Mouse (Mus musculus): ENCODE data around the gene Slc30a9.

Gene Slc30a9

DNA sequence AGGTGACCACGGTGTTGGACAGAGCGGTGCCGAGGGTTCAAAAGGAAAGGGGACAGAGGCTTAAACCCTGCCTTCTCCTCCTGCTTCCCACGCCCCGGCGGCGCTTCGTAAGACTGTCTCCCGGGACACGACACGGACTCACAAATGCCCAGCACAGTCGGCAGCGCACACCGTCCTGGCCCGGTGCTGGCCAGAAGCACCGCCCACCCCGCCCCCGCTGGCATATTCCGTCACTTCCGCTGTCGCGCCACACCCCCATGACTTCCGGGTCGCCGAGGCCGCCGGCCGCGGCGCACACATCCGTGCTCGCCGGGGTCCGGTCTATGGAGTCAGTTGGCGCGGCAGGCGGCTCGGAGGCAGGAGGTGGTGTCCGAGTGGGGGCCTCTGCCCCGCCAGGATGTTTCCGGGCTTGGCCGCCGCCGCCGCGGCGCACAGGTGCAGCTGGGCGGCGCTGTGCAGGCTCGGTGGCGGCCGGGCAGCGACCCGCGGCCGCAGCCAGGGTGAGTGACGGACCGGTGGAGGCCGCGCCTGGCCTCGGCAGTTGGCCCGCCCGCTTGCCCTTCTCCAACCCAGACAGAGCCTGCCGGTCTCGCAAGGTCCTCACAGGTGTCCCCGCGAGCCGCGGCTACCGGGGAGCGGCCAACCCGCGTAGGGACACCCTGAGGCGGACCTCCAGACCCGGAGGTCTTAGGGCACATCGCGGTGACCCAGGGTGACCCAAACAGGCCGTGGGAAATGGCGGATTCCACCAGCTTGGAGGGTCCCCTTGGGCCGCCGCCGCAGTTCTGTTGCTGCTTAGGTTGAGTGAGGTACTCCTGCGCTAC lies at the start of gene Slc30a9:
Slc30a9 (plus strand) TSS at position 258 of the 824 bp plus-strand sequence.
- peak; percentile 95 for DNase-seq

DNA sequence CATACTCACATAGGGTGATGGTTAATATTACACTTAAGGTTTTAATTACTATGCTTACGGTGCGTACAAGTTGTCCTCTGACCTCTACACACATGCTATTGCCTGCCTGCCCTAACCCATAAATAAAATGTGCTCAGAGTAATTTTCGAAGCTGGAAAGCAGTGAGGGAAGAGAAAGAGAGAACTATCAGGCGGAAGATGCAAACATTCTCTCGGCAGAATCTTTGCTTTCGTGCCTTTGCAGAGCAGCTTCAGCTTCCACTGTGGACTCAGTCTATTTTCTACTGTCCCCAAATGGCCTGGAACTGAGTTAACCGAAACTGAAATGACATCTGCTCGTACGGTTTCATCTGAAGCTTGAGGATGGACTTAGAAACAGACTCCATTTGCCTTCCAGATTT lies 48.3 kb upstream of the Slc30a9 start:
- no peak for DNase-seq

DNA sequence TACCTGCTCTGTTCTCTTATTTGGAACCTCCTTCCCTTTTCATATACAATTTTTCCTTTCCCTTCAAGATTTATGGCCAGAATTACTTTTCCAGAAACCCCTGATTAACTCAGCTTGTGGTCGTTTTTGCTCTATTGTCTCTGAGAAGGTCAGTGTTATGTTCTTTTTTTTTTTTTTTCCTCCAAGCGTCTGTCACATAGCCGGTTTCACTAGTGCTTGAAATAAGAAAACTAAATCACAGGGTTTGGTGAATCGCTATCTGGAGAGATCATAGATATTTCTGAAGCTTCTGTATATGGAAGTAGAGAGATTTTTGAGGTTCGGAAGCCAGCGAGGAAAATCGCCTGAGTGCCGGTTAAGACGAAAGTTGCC lies 46.6 kb upstream of the Slc30a9 start:
- no peak for DNase-seq

DNA sequence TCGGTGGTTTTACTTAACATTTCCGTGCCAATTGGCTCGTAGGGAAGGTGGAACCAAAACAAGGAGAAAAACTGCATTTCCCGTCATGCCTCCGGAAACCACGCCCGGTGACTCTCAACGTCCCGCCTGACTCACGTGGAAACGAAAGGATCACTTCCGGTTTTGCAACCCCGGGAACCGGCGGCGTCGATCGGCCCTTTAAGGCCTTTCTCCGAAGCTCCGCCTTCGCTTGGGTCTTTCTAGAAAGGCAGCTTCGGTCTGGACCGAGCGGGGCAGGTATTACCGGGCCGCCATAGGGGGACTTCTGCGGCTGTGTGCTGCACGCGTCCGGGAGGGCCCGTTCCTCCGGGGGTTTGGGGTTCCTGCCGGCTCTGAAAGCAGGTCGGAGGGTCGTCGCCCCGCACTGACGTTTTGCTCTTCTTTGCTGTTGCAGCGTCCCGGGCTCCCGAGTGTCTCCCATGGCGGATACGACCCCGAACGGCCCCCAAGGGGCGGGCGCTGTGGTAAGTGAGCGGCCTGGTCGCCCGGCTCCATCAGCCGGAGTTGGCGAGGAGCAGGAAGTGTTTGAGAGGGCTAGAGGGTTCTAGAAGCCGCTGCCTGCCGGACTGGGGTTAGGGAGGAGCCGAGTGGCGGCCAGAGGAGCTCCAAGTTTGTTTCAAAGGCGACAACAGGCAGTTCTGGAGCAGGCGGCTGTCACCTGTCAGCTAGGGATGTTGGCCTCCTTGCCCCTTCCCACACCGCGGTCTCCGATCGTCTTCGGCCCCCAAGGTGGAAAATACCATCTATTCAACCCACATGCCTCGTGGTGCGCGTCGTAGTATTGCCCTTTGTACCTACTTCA lies 46.0 kb upstream of the Slc30a9 start, which contains the start of gene Tmem33:
Tmem33 (plus strand) TSS at position 35 of the 841 bp plus-strand sequence.
- DNase-seq: peak; percentile 86

DNA sequence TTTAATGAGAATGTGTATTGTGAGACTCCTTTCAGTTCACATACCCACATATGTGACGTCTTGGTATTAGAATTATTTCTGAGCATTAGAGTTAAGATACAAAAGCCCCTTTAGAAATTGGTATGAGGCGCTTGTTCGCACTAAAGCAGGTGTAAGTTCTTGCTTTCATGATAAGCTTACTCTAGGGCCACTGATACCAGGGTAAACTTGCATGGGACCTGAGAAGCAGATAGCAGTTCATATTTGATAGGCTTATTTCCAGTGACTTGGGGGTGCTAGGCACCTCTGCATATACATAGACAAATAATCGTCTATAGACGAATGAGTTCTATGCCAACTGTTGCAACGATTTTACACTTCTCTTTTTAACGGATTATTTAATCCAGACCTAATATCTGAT lies 43.8 kb upstream of the Slc30a9 start:
- DNase-seq: no peak

DNA sequence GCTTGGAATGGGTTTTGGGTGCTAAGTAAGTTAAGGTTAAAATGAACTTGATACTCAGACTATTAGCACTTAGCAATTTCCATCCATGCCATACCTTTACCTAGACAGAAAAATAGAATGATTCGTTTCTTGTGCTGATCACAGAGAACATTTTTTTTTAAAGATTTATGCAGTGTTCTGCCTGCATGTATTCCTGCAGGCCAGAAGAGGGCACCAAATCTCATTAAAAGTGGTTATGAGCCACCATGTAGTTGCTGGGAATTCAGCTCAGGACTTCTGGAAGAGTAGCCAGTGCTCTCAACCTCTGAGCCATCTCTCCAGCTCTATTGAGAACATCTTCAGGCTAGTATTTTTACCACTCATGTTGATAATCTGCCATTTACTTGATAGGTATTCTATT lies 40.6 kb upstream of the Slc30a9 start:
- DNase-seq: no peak

DNA sequence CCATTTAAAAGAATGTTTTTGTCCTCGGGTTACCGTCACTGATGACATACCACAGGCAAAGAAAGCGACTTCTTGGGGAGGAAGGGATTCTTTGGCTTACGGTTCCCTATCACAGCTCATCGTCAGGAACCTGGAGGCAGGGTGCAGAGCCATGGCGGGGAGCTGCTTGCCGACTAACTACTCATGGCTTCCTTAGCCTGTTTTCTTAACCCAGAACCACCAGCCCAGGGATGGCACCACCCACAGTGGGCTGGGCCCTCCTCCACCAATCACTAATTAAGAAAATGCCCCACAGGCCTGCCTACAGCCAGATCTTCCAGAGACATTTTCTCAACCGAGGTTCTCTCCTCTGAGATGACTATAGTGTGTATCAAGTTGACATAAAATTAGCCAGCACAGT lies 37.4 kb upstream of the Slc30a9 start:
- no peak for DNase-seq

DNA sequence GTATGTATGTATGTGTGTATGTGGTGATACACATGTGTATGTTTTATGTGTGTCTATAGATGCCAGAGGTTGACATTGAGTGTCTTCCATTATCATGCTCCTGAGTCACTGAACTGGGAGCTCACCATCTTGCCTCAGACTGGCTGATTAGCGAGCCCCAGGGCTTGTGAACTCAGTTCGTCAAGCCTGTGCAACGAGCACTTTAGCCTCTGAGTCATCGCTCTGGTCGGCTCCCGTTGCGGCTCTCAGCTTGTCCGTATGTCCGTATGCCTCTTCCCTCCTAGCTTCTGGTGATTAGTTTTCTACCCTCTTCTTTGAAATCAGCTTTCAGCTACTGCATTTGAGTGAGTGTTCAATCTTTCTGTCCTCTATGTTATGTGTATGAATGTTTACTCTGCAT lies 27.3 kb upstream of the Slc30a9 start:
- no peak for DNase-seq

DNA sequence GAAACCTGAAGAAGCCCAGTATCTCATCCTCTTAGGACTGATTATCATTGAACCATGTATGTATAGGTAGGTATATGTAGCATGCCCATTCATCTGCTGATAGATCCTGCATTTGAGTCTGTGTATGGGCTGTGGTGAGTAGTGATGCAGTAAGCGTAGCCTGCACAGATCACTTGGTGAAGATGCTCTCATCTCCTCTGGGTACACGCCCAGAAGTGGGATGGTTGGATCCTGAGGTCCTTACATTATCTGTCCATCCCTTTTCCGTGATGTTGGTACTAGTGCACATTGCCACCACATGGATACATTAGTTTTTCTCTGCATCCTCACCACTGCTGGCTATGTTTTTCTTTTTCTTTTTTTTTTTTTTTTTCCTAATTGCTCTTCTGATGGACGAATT lies 26.9 kb upstream of the Slc30a9 start:
- DNase-seq: no peak

DNA sequence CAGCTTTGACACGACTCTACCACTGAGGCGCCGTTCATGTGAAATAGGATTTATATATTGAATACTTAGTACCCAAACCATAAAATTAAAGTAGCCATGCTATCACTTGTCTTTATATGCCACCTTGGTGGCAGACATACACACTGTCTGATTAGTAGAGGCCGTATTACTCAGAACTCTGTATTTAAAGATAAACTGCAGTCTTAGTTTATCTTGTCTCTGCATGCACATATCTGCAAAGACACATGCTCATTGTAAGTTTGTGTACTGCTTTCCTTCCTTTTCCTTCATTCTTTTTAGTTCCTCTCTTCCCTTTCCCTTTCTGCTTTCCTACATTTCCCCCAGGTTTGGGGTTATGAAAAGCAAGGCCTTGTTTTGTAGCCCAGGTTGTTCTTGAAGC lies 26.4 kb upstream of the Slc30a9 start:
- DNase-seq: no peak

DNA sequence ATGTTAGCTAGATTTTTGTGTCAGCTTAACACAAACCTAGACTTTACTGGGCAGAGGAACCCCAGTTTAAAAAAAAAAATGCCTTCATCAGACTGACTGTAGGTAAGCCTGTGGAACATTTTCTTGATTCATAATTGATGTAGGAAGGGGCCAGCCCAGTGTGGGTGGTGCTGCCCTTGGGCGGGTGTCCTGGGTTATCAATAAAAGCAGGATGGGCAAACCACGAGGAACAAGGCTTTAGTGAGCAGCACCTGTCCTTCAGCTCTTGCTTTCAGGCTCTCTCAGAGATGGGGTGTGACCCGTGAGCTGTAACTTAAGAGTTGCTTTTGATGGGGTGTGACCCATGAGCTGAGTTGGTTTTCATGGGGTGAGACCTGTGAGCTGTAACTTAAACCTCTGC lies 11.7 kb upstream of the Slc30a9 start:
- no peak for DNase-seq

DNA sequence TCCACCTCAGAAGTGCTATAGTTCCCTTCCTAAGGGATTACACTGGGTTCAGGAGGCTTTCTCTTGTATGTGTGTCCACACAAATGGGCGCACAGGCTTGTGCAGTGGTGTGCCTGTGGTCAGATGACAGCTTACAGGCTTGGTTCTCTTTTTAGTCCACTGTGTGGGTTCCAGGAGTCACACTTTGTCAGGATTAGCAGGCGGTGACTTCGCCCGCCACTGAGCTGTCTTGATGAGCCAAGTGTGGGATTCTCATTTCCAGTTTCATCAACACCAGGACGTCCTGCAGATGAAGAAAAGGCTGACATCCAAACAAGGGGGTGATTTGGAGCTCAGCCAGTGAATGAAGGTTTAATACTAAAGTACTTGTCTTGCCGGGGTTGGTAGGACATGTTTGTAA lies 11.1 kb upstream of the Slc30a9 start:
- DNase-seq: no peak

DNA sequence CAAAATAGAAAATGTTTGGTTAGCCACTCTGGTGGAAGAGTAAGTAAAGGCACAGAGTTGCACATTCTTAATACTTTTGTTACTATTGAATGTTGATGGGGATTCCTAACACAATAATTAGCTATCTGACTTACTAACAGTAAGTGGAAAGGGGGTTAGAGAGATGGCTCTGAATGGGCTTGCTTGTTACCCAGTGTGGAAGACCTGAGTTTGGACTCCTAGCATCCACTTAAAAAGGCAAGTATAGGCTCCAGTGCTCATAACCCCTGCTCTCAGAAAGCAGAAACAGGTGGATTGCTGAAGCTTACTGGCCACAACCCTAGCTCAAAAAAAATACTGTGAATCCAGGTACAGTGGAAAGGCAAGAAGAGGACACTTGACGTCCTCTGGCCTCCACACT lies 10.6 kb upstream of the Slc30a9 start:
- DNase-seq: no peak

DNA sequence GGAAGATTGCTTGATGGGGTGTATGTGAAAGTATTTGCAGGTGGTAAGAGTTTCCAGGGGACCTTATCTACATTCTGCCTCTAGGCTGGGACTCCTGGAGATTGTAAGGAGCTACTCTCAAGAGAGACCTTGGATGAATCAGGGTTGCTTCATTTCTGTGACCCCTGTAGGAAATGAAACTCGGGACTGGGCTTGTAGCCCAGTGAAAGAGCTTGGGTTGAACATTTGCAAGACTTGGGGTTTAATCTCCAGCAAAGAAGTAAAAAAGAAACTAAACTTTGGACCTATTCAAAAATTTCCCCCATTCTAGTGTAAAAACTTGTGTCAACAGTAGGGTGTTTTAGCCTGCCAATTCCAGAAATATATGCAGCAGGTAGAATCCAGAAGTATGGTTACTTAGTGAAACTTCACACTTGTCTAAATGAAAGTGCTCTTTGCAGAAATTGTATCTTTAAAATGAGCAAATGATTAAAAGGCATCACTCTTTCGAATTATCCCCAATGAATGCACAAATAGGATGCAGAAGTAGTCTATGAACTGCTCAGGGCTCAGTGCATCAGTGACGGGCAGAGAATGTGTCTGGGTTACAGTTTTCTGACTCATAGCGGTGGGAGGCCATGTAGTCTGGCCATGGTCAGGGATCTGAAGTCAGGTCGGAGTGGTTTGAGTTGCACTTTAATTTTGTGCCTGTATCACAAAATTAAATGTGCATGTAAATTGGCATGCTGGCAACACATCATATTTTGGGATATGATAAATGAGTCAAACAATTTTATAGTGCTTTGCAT lies 9.5 kb upstream of the Slc30a9 start:
- DNase-seq: no peak

DNA sequence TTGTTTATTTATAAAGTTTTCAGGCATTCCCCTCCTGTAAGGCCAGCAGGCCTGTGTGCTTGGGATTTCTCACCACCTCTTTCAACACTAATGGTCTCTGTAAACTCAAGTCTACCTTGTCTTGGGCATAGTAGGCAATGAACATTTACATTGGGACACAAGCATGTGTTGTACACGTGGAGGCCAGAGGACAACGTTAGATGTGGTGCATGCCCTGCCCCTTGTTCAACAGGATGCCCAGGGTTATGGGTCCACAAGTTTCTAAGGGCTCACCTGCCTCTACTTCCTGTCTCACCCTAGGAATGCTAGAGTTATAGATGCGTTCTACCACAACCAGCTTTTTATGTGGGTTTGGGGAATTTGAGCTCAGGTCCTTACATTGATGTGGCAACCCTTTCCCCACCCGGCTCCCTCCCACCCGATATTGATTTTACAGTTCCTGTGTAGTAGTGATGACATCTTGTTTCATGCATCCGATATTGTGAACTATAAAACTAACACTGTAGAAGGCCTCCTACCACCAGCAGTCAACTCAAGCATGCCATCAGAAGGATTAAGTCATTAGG lies 6.8 kb upstream of the Slc30a9 start:
- no peak for DNase-seq

DNA sequence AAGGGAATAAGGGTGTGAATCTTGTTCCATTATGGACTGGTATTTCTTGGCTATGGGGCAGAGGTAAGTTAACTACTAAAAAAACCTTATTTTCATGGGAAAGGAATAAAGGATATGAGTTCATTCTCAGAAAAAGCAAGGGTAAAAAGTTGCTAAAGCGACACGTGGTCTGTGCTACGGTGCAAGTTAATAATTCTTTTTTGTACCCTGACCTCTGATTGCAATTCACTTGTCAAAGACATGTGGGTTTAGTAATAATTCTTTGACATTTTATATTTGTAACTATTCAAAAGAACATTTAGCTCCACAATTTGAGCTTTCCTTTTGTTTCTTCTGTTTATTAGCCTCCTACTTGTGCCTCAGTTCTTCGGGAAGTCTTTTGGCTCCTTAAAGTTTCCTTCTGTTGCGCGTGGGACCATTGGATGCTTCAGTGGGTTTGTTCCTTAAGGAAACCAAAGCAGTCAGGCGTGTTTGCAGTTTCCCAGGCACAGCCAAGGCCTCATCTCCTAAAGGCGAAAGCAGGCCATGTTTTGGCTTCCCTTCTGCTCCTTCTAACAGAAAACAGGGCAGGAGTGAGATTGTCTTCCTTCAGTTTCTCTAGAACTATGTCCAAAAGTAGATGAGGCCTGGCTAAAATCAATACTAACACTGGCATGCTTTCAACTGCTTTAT lies 5.7 kb upstream of the Slc30a9 start:
- no peak for DNase-seq

DNA sequence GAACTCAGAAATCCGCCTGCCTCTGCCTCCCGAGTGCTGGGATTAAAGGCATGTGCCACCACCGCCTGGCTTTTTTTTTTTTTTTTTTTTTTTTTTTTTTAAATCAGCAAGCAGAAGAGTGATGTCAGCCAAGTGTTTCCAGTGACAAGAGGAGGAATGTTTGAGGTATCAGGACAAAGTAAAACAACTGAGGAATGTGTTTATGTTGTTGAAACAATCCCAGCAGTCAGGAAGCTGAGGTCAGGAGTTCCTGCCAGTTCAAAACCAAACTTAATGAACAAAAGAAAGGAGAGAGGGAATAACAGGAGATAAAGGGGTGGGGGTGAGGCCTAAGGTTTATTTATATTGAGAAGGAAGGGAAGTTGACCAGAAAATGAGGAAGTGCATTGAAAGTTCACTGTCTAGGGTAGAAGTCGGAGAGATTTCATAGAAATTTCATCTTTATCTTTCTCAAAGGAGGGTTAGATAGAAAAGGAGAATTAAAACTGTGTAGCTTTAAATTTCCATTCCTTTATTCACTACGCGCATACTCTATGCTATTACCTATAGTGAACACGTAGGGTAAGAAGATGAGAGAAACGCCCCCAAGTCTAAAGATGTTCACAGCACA lies 4.9 kb upstream of the Slc30a9 start:
- DNase-seq: no peak

DNA sequence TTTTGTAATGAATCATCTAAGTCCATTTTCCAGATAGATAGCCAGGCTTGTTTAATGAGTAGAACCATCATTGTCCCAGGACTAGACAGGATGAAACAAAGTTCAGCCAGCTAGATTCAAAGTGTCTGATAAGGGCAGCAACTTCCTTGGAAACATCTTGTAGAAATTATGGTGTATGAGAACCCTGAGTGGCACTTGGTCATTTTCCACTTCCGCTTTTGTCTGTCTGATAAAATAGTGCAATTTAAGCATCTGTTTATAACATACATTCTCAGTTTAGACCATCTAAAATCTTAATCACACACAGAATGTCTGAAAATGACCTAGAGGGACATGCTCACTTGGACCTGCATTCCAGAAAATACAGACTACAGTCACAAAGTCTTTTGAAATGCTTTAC lies 2.9 kb upstream of the Slc30a9 start:
- DNase-seq: no peak

DNA sequence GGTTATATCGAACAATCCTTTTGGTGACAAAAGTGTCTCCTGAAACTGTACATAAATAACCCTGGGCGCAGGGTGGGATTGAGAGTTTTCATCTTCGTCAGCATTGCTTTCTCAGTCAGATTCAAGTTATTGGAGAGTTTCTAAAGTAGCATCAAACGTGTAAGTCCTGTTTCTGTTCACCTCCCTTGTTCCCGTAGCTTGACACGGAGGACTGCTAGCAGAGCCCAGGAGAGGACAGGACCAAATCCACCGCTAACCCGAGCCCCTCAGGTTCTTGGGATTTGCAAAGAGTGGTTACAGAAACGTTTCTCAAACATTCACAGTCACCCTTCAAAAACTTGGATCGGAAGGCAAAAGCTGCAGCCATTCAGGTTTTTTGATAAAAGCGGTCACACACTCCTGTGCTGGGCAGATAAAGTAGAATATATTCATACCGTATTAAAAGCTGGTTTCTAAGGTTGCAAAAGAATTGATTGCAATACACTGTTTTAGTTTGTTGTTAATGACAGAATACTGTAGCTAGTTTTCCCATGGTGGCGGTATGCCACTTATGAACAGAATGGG lies 986 bp downstream of the Slc30a9 start:
- DNase-seq: no peak

DNA sequence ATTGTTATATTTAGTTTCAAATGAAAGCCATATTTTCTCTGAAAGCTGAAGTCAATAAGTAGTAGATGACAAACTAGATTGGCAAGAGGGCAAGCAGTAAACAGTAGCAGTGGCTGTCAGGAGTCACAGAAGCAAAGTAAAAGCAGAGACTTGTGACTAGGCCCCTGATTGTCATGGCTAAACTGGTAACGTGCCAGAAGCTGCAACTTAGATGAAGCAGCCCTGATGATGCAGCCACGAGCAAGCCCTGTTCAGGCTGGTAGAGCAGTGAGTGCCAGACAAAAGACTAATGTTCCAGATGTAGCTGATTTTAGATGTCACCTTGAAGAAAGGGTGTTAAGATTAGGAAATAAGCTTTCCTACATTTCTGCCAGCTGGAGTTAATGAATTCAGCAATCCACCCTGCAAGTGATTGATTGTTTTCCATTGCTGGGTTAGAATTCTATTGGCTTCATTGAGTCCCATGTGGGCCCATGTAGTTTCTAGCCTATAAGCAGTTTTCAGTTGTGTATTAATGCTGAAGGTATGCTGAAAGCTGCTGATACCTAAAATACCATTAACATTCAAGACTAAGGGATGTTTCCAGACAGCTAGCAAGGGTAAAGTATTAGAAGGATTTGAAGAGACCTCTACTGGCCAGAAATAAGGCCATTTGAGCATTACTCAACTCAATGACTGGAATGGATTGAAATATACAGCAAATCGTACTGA lies 5.2 kb downstream of the Slc30a9 start:
- DNase-seq: no peak

DNA sequence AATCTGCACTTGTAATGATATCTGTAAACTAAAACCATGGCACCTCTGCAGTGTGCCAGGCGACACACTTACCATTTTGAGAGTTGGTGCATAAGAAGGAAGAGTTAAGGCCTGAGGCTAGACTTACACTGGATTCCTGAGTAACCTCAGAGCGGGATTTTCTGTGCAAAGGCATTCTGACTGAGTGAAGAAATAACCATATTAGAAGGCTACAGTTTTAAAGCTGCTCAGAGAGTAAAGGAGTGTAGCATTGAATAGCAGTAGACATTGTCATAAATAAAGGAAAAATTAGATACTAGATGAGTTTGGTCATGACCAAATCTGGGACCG lies 5.7 kb downstream of the Slc30a9 start:
- DNase-seq: no peak

Measured in thymus, postnatal 4 days (tissue).